Mouse (Mus musculus): ENCODE data around the gene Slc29a1. TPM values are rescaled to one million over a fixed set of nuclear protein-coding genes. Genes with fewer than 3 reads are reported as not detected.

Gene Slc29a1
- polyA plus RNA-seq, 1 experiment, result 143 TPM

DNA sequence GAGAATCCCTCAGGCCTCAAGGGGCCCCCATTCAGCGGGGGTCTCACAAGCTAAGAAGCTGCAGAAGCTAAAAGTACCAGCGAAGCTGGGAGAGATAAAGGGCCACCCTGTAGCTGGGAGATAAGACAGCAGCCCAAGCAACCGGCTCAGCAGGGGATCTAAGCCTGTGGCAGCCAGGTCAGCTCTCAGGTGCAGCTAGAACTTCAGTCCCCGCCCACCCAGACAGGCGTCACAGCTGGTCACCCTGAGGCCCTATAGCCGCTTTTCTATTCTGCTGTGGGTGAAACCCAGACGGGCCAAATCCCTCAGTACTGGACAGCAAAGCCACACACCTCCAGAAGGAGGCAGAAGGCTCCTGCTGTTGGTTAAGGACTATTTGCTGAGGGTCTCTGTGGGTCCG is 5.9 kb downstream of the Slc29a1 start:
- TF ChIP-seq CTCF (IDR thresholded peaks at IDR 0.05; ENCODE audit: control insufficient read depth, insufficient read depth, insufficient replicate concordance, low read depth, low read length) (no peak), POLR2A (IDR thresholded peaks at IDR 0.05; ENCODE audit: control insufficient read depth, low read depth, low read length) (no peak)
- Histone ChIP-seq H3K4me1 (ENCODE audit: control insufficient read depth, insufficient read depth, low read length) (peaks cover 32% of the 10 kb centered on the region), H3K27me3 (ENCODE audit: control insufficient read depth, insufficient read depth, low read length) (no peaks in the 10 kb centered on the region), H3K27ac (ENCODE audit: control insufficient read depth, insufficient read depth, low read depth, low read length) (peak overlapping the region; percentile 50), H3K36me3 (ENCODE audit: control insufficient read depth, insufficient read depth, low read length) (no peaks in the 10 kb centered on the region), H3K4me3 (ENCODE audit: control insufficient read depth, low read depth, low read length) (peak overlapping the region; percentile 95)

- Histone ChIP-seq H3K4me3 (ENCODE audit: control insufficient read depth, low read depth, low read length) (peak overlapping the region; percentile 51), H3K27ac (ENCODE audit: control insufficient read depth, insufficient read depth, low read depth, low read length) (peak overlapping the region; percentile 85), H3K36me3 (ENCODE audit: control insufficient read depth, insufficient read depth, low read length) (no peaks in the 10 kb centered on the region), H3K4me1 (ENCODE audit: control insufficient read depth, insufficient read depth, low read length) (peaks cover 32% of the 10 kb centered on the region), H3K27me3 (ENCODE audit: control insufficient read depth, insufficient read depth, low read length) (no peaks in the 10 kb centered on the region)
- TF ChIP-seq CTCF (IDR thresholded peaks at IDR 0.05; ENCODE audit: control insufficient read depth, insufficient read depth, insufficient replicate concordance, low read depth, low read length), result no peak
- no peak; the same call in 1 of the 2 replicates for TF ChIP-seq POLR2A (IDR thresholded peaks at IDR 0.05; ENCODE audit: control insufficient read depth, low read depth, low read length)
These were observed 6.6 kb downstream of the Slc29a1 start for GRCm38 (mm10) chr17:45592606-45593431.

DNA sequence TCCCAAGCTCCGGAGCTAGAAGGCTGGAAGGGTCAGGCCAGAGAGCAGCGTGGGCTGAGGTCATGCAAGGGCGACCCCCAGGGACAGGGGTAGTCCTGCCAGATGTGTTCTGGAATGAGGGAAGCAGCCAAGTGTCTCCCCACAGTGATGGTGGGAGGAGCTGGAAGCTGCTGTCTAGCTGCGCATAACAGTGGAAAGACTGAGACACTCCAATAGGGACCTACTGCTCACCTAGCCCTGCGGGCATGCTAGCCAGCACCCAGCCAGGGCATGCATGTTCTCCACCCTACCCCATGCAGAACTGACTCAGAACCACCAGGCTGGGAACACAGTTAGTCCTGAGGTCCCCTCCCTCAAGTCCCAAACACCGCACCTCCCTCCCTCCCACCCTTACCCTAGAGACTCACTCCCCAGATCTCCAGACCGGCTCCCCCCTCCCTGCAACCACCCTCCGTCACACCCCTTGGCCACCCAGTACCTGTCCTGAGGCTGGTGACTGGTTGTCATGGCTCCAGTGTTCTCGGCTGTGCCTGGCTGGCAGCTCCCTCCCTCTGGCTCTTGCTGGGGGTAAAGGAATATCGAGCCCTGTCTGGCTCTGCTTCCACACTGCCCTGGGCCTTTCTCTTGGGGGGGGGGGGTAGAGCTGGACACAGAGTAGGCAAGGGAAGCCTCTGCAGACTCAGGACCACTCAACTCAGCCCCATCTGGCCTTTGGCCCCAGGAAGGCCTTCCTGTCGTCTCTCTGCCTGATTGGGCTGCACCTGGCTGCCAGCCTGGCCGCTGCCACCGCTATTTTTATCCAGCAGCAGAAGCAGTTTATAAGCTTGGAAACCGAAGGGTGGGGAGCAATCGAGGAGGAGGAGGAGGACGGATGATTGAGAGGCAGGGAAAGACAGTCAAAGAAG is 7.5 kb downstream of the Slc29a1 start:
- no peaks in the 10 kb centered on the region for H3K27me3 ChIP-seq (ENCODE audit: control insufficient read depth, insufficient read depth, low read length)
- peak overlapping the region; percentile 51 for H3K4me3 ChIP-seq (ENCODE audit: control insufficient read depth, low read depth, low read length)
- no peaks in the 10 kb centered on the region for H3K36me3 ChIP-seq (ENCODE audit: control insufficient read depth, insufficient read depth, low read length)
- H3K4me1 ChIP-seq (ENCODE audit: control insufficient read depth, insufficient read depth, low read length), result peaks cover 30% of the 10 kb centered on the region
- H3K27ac ChIP-seq (ENCODE audit: control insufficient read depth, insufficient read depth, low read depth, low read length), result peak overlapping the region; percentile 85
- TF ChIP-seq CTCF (IDR thresholded peaks at IDR 0.05; ENCODE audit: control insufficient read depth, insufficient read depth, insufficient replicate concordance, low read depth, low read length) (no peak), POLR2A (IDR thresholded peaks at IDR 0.05; ENCODE audit: control insufficient read depth, low read depth, low read length) (no peak)

DNA sequence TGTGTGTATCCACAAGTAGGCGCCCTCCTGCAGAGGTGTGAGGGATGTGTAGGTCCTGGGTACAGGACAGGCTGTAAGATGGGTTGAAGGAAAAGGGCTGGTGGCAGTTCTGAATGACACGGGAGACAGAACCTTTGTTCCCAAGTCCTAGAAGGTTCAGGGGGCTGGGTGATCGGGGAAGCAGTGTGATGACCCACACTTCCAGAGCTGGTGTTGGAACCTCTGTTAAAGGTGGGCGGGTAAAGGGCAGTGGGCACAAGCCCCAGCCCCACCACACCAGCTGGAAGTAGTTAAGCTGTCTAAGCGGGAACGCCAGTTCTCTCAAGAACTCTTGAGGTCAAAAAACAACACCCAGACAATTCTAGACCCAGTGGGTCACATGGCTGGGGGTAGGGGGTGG is 9.0 kb downstream of the Slc29a1 start:
- H3K27me3 ChIP-seq (ENCODE audit: control insufficient read depth, insufficient read depth, low read length), result no peaks in the 10 kb centered on the region
- TF ChIP-seq POLR2A (IDR thresholded peaks at IDR 0.05; ENCODE audit: control insufficient read depth, low read depth, low read length), result no peak
- no peak for TF ChIP-seq CTCF (IDR thresholded peaks at IDR 0.05; ENCODE audit: control insufficient read depth, insufficient read depth, insufficient replicate concordance, low read depth, low read length)
- no peak overlapping the region for H3K4me3 ChIP-seq (ENCODE audit: control insufficient read depth, low read depth, low read length)
- H3K36me3 ChIP-seq (ENCODE audit: control insufficient read depth, insufficient read depth, low read length), result no peaks in the 10 kb centered on the region
- H3K4me1 ChIP-seq (ENCODE audit: control insufficient read depth, insufficient read depth, low read length), result peaks cover 22% of the 10 kb centered on the region
- no peak overlapping the region for H3K27ac ChIP-seq (ENCODE audit: control insufficient read depth, insufficient read depth, low read depth, low read length)

DNA sequence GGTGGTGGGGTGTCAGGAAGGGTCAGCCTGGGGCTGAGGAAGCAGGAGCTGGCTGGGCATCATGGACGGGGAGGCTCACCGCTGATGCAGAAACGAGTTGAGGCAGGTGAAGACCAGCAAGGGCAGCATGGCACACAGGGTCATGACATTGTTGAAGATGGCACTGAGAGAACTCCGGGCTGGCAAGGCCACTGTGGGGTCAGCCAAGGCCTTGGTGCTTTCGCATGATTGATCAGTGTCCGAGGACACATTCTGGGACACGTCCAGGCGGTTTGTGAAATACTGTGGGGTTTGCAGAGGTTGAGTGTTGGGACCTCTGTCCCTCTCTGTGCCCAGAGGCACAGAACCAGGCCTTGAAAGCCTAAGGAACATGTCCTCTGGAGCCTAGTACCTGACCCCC is 9.6 kb downstream of the Slc29a1 start:
- no peak overlapping the region for H3K27ac ChIP-seq (ENCODE audit: control insufficient read depth, insufficient read depth, low read depth, low read length)
- H3K4me1 ChIP-seq (ENCODE audit: control insufficient read depth, insufficient read depth, low read length), result peaks cover 23% of the 10 kb centered on the region
- no peak overlapping the region for H3K4me3 ChIP-seq (ENCODE audit: control insufficient read depth, low read depth, low read length)
- no peaks in the 10 kb centered on the region for H3K36me3 ChIP-seq (ENCODE audit: control insufficient read depth, insufficient read depth, low read length)
- no peaks in the 10 kb centered on the region for H3K27me3 ChIP-seq (ENCODE audit: control insufficient read depth, insufficient read depth, low read length)
- TF ChIP-seq CTCF (IDR thresholded peaks at IDR 0.05; ENCODE audit: control insufficient read depth, insufficient read depth, insufficient replicate concordance, low read depth, low read length) (no peak), POLR2A (IDR thresholded peaks at IDR 0.05; ENCODE audit: control insufficient read depth, low read depth, low read length) (no peak)

DNA sequence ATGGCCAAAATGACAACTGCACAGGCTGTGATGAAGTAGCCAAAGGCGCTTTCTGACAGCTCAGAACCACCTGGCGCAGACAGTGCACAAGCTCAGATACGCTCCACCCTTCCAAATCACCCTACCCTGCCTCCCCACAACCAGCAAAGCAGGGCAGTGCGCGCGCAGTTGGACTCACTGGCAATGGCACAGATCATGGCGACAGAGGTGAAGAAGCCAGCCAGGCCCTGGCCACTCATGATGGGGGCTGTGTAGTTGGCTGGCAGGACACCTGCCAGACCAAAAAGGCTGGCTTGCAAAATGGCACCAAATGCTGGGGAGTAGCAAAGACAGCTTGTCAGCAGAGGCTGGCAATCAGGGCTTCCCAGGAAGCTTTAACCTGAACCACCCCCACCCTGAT is 10.2 kb downstream of the Slc29a1 start:
- peaks cover 29% of the 10 kb centered on the region for H3K4me1 ChIP-seq (ENCODE audit: control insufficient read depth, insufficient read depth, low read length)
- TF ChIP-seq CTCF (IDR thresholded peaks at IDR 0.05; ENCODE audit: control insufficient read depth, insufficient read depth, insufficient replicate concordance, low read depth, low read length), result no peak
- no peak overlapping the region for H3K27ac ChIP-seq (ENCODE audit: control insufficient read depth, insufficient read depth, low read depth, low read length)

DNA sequence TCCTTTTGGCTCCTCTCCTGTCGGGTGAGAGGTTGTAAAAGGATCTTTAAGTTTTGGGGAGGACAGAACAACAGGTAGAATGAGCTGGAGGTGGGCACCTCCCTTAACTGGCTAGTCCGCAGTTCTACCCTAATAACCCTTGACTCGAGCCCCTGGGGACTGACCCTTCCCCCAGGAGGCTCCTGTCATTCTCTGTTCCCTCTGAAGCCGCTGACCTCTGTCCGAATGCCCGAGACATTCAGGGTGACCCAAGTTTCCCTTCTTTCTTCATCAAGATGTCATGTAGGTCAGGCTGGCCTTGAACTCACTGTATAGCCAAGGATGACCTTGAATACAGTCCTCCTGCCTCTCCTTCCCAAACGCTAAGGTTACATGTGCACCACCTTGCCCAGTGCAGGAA is 11.0 kb downstream of the Slc29a1 start:
- Histone ChIP-seq H3K27ac (ENCODE audit: control insufficient read depth, insufficient read depth, low read depth, low read length) (no peak overlapping the region), H3K27me3 (ENCODE audit: control insufficient read depth, insufficient read depth, low read length) (no peaks in the 10 kb centered on the region), H3K4me1 (ENCODE audit: control insufficient read depth, insufficient read depth, low read length) (peaks cover 29% of the 10 kb centered on the region), H3K36me3 (ENCODE audit: control insufficient read depth, insufficient read depth, low read length) (no peaks in the 10 kb centered on the region), H3K4me3 (ENCODE audit: control insufficient read depth, low read depth, low read length) (no peak overlapping the region)
- TF ChIP-seq CTCF (IDR thresholded peaks at IDR 0.05; ENCODE audit: control insufficient read depth, insufficient read depth, insufficient replicate concordance, low read depth, low read length), result no peak
- TF ChIP-seq POLR2A (IDR thresholded peaks at IDR 0.05; ENCODE audit: control insufficient read depth, low read depth, low read length), result no peak

More for the DNA sequence above, 10.2 kb downstream of the Slc29a1 start:
- Histone ChIP-seq H3K27me3 (ENCODE audit: control insufficient read depth, insufficient read depth, low read length) (no peaks in the 10 kb centered on the region), H3K4me3 (ENCODE audit: control insufficient read depth, low read depth, low read length) (no peak overlapping the region), H3K36me3 (ENCODE audit: control insufficient read depth, insufficient read depth, low read length) (no peaks in the 10 kb centered on the region)

Data from testis, adult 2 months (tissue).